Mouse (Mus musculus): ENCODE results near the gene Zfp715. TPM values are rescaled to one million over a fixed set of nuclear protein-coding genes. Genes with fewer than 3 reads are reported as not detected.

Zfp715 gene
- polyA plus RNA-seq (2012; rRNA removed): 3.4 and 4.5 TPM in 2 replicates

GRCm38 (mm10) chr7:43313013-43313428, at the start of gene Zfp715:
Gene Zfp715 (minus strand): TSS chr7:43313294.

GRCm38 (mm10) chr7:43351154-43351553, 38.1 kb upstream of the Zfp715 start, which contains the start of gene Siglecf:
Gene Siglecf (plus strand): TSS chr7:43351341.

Other genes with a start within 250 kb of the Zfp715 start
- not detected in 2 replicates for gene Zfp936, start 199.1 kb downstream of the Zfp715 start, polyA plus RNA-seq (2012; rRNA removed)
- gene Siglecf, start 38.0 kb upstream of the Zfp715 start, polyA plus RNA-seq (2012; rRNA removed): 1.8 and 2.6 TPM in 2 replicates
- 0.63 and 0.76 TPM in 2 replicates for gene Siglecg, start 94.9 kb upstream of the Zfp715 start, polyA plus RNA-seq (2012; rRNA removed)
- gene Lim2, start 114.4 kb upstream of the Zfp715 start, polyA plus RNA-seq (2012; rRNA removed): 0.03 and 0.06 TPM in 2 replicates
- 2.4 and 4.1 TPM in 2 replicates for gene Nkg7, start 123.8 kb upstream of the Zfp715 start, polyA plus RNA-seq (2012; rRNA removed)
- gene Cldnd2, start 127.5 kb upstream of the Zfp715 start, polyA plus RNA-seq (2012; rRNA removed): not detected in 2 replicates
- gene Etfb, start 130.8 kb upstream of the Zfp715 start, polyA plus RNA-seq (2012; rRNA removed): 127 and 139 TPM in 2 replicates
- gene Gm45233, start 130.8 kb upstream of the Zfp715 start, polyA plus RNA-seq (2012; rRNA removed): 0.12 and 0.28 TPM in 2 replicates
- 0.43 and 0.80 TPM in 2 replicates for gene Vsig10l, start 149.9 kb upstream of the Zfp715 start, polyA plus RNA-seq (2012; rRNA removed)
- 0.03 and 0.09 TPM in 2 replicates for gene Iglon5, start 176.8 kb upstream of the Zfp715 start, polyA plus RNA-seq (2012; rRNA removed)
- gene 4931406B18Rik, start 192.6 kb upstream of the Zfp715 start, polyA plus RNA-seq (2012; rRNA removed): not detected in 2 replicates
- gene Cd33, start 231.1 kb upstream of the Zfp715 start, polyA plus RNA-seq (2012; rRNA removed): 0.93 and 1.2 TPM in 2 replicates
- gene Zfp658, start 249.0 kb upstream of the Zfp715 start, polyA plus RNA-seq (2012; rRNA removed): 0.29 and 0.36 TPM in 2 replicates

All from liver, embryonic 14 days (tissue).